Mouse (Mus musculus) kidney, postnatal 0 days (tissue): Measurements from ENCODE around the gene Rsg1. TPM values are rescaled to one million over a fixed set of nuclear protein-coding genes. Genes with fewer than 3 reads are reported as not detected.
A peak's percentile ranks its signal among the peaks of the same experiment; 100 is the strongest.

Source experiments
- ATAC-seq: fragments of 200-750 bp; cut with Nextera tagmentation; replicated peaks from 2 replicates; pipeline ENCODE4 v1.8.0; 2017; ENCODE audit warnings: low read depth, moderate number of reproducible peaks, moderate TSS enrichment, moderate library complexity; ENCODE audit not compliant: low FRiP score
- DNase-seq: peaks from one replicate; pipeline ENCODE4 v3.0.0-alpha.2; 2016; ENCODE audit warnings: low spot score
- H3K27ac ChIP-seq: fragments of 300-500 bp; sonication (generic); 2 replicates; pipeline ENCODE4 v1.5.1; 2014; ENCODE audit warnings: mild to moderate bottlenecking
- H3K27me3 ChIP-seq: fragments of 300-500 bp; sonication (generic); 2 replicates; pipeline ENCODE4 v1.6.1; 2014; ENCODE audit warnings: low read length, mixed read lengths; ENCODE audit not compliant: insufficient read depth
- H3K36me3 ChIP-seq: fragments of 300-500 bp; sonication (generic); 2 replicates; pipeline ENCODE4 v1.6.1; 2014; ENCODE audit warnings: low read length, mixed read lengths; ENCODE audit not compliant: insufficient read depth
- H3K4me1 ChIP-seq: fragments of 300-500 bp; sonication (generic); replicated peaks from 2 replicates; pipeline ENCODE4 v1.6.1; 2014; ENCODE audit warnings: antibody characterized with exemption, low read length, mixed read lengths; ENCODE audit not compliant: insufficient read depth
- H3K4me2 ChIP-seq: fragments of 300-500 bp; sonication (generic); 2 replicates; pipeline ENCODE4 v1.6.1; 2014; ENCODE audit warnings: mild to moderate bottlenecking, low read length, moderate library complexity, mixed read lengths
- H3K4me3 ChIP-seq: fragments of 300-500 bp; sonication (generic); replicated peaks from 2 replicates; pipeline ENCODE4 v1.5.1; 2014; ENCODE audit warnings: low read depth, low read length
- H3K9ac ChIP-seq: fragments of 300-500 bp; sonication (generic); 2 replicates; pipeline ENCODE4 v1.6.1; 2014; ENCODE audit warnings: low read depth, low read length
- H3K9me3 ChIP-seq: fragments of 300-500 bp; sonication (generic); replicated peaks from 2 replicates; pipeline ENCODE4 v1.6.1; 2016; ENCODE audit warnings: low read length, inconsistent platforms, mixed read lengths
- CTCF ChIP-seq: IDR thresholded peaks from 2 replicates; pipeline ENCODE4 v1.5.1; 2016; ENCODE audit warnings: antibody characterized with exemption, low read depth, mild to moderate bottlenecking, moderate library complexity
- WGBS: fragments of 180-500 bp; shearing (Covaris S2); extraction: QIAGEN DNeasy Blood & Tissue Kit; methylation state at CpG from one replicate; pipeline ENCODE4 v1.1.7; 2014; 5-methylcytosine and 5-hydroxymethylcytosine counted together
- polyA plus RNA-seq: library from polyadenylated mRNA; unstranded; fragments of >200 nt; fragmentation: Nextera tagmentation; extraction: Ambion mirVana; gene quantifications from 2 replicates; pipeline ENCODE4 v1.2.1, GENCODE M21; 2015

The Rsg1 gene
- polyA plus RNA-seq, 1 experiment from 2014 or later, result 3.1 TPM

GRCm38 (mm10) chr4:141242651-141243241 is 29.0 kb downstream of the Rsg1 start:
- WGBS, result 12% methylated on average over 11 of the region's 11 CpGs
- H3K27me3 ChIP-seq, result no peaks in the 10 kb centered on the region

GRCm38 (mm10) chr4:141243636-141244035 is 29.9 kb downstream of the Rsg1 start:
- no peak overlapping the region for H3K4me3 ChIP-seq
- no peaks in the 10 kb centered on the region for H3K9me3 ChIP-seq
- H3K27me3 ChIP-seq, result peaks cover 4% of the 10 kb centered on the region; the same call in 1 of the 2 replicates
- H3K4me2 ChIP-seq, result peak overlapping the region; percentile 45; the same call in 1 of the 2 replicates
- no peak for TF ChIP-seq CTCF
- DNase-seq (no peak), ATAC-seq (no peak)
- 48% methylated on average over 5 of the region's 5 CpGs for WGBS
- H3K36me3 ChIP-seq, result no peaks in the 10 kb centered on the region
- no peak overlapping the region for H3K9ac ChIP-seq
- no peak overlapping the region for H3K27ac ChIP-seq
- H3K4me1 ChIP-seq, result peaks cover 52% of the 10 kb centered on the region

More at GRCm38 (mm10) chr4:141242651-141243241, 29.0 kb downstream of the Rsg1 start:
- H3K36me3 ChIP-seq, result no peaks in the 10 kb centered on the region
- 0 out of 2 replicates have a peak, but pooled peaks have one; percentile 2 for ATAC-seq
- DNase-seq, result no peak
- no peak for TF ChIP-seq CTCF
- peak overlapping the region; percentile 72; the same call in 1 of the 2 replicates for H3K27ac ChIP-seq
- H3K4me1 ChIP-seq, result peaks cover 44% of the 10 kb centered on the region
- H3K4me2 ChIP-seq, result peak overlapping the region; percentile 45
- no peaks in the 10 kb centered on the region for H3K9me3 ChIP-seq
- peak overlapping the region; percentile 32 for H3K9ac ChIP-seq
- H3K4me3 ChIP-seq, result no peak overlapping the region; the same call in 1 of the 2 replicates

GRCm38 (mm10) chr4:141244401-141244800 is 30.6 kb downstream of the Rsg1 start:
- no peak for TF ChIP-seq CTCF
- WGBS, result 65% methylated on average over 5 of the region's 5 CpGs
- Histone ChIP-seq H3K27ac (peak overlapping the region; percentile 25; the same call in 1 of the 2 replicates), H3K9me3 (no peaks in the 10 kb centered on the region), H3K27me3 (peaks cover 11% of the 10 kb centered on the region), H3K4me1 (peaks cover 57% of the 10 kb centered on the region), H3K4me2 (no peak overlapping the region), H3K4me3 (no peak overlapping the region), H3K9ac (no peak overlapping the region), H3K36me3 (no peaks in the 10 kb centered on the region)
- ATAC-seq (no peak), DNase-seq (no peak)

- no peak for DNase-seq
- peaks cover 11% of the 10 kb centered on the region for H3K27me3 ChIP-seq
Observed at GRCm38 (mm10) chr4:141244931-141245425, 31.2 kb downstream of the Rsg1 start.

GRCm38 (mm10) chr4:141246089-141246997 is 32.6 kb downstream of the Rsg1 start:
- Histone ChIP-seq H3K27ac (no peak overlapping the region), H3K4me3 (no peak overlapping the region), H3K9me3 (no peaks in the 10 kb centered on the region), H3K4me2 (peak overlapping the region; percentile 0; the same call in 1 of the 2 replicates), H3K36me3 (no peaks in the 10 kb centered on the region), H3K9ac (no peak overlapping the region), H3K4me1 (peaks cover 41% of the 10 kb centered on the region; the same call in 1 of the 2 replicates), H3K27me3 (peaks cover 11% of the 10 kb centered on the region)
- ATAC-seq (no peak), DNase-seq (no peak)
- no peak for TF ChIP-seq CTCF
- 30% methylated on average over 24 of the region's 24 CpGs for WGBS

More at GRCm38 (mm10) chr4:141244931-141245425, 31.2 kb downstream of the Rsg1 start:
- Histone ChIP-seq H3K4me2 (no peak overlapping the region), H3K4me3 (no peak overlapping the region), H3K9ac (no peak overlapping the region), H3K4me1 (peaks cover 52% of the 10 kb centered on the region), H3K27ac (peak overlapping the region; percentile 25; the same call in 1 of the 2 replicates), H3K9me3 (no peaks in the 10 kb centered on the region), H3K36me3 (no peaks in the 10 kb centered on the region)
- WGBS, result 40% methylated on average over 9 of the region's 9 CpGs
- TF ChIP-seq CTCF, result no peak
- no peak for ATAC-seq

- Histone ChIP-seq H3K9me3 (no peaks in the 10 kb centered on the region), H3K36me3 (no peaks in the 10 kb centered on the region; the same call in 1 of the 2 replicates), H3K4me1 (peaks cover 40% of the 10 kb centered on the region; the same call in 1 of the 2 replicates), H3K4me3 (no peak overlapping the region), H3K27ac (no peak overlapping the region), H3K27me3 (peaks cover 11% of the 10 kb centered on the region), H3K9ac (peak overlapping the region; percentile 10; the same call in 1 of the 2 replicates), H3K4me2 (peak overlapping the region; percentile 73)
- TF ChIP-seq CTCF, result no peak
- WGBS, result 8% methylated on average over 17 of the region's 17 CpGs
- ATAC-seq, result no peak
- no peak for DNase-seq
Observed at GRCm38 (mm10) chr4:141246998-141247350, 33.2 kb downstream of the Rsg1 start.
